Mouse (Mus musculus) liver, embryonic 15.5 days (tissue): ENCODE measurements at regions not wholly inside any gene's neighbourhood (a gene's known extent, or its start where the extent isn't known, plus 50 kb on each side); places are given as distances from the start of the nearest gene placed in this dataset.

Source experiments
- ATAC-seq: fragments of 200-750 bp; cut with Nextera tagmentation; 2 replicates; pipeline ENCODE4 v1.8.0; 2017; ENCODE audit warnings: moderate number of reproducible peaks, mild to moderate bottlenecking, moderate library complexity; ENCODE audit not compliant: insufficient read depth
- H3K27ac ChIP-seq: fragments of 300-500 bp; sonication (generic); replicated peaks from 2 replicates; pipeline ENCODE4 v1.5.1; 2015; ENCODE audit warnings: mild to moderate bottlenecking, inconsistent platforms
- H3K27me3 ChIP-seq: fragments of 300-500 bp; sonication (generic); 2 replicates; pipeline ENCODE4 v1.6.1; 2015; ENCODE audit warnings: mild to moderate bottlenecking, inconsistent platforms
- H3K36me3 ChIP-seq: fragments of 300-500 bp; sonication (generic); replicated peaks from 2 replicates; pipeline ENCODE4 v1.6.1; 2015; ENCODE audit warnings: moderate library complexity, mild to moderate bottlenecking, inconsistent platforms
- H3K4me1 ChIP-seq: fragments of 300-500 bp; sonication (generic); replicated peaks from 2 replicates; pipeline ENCODE4 v1.6.1; 2015; ENCODE audit warnings: inconsistent platforms
- H3K4me2 ChIP-seq: fragments of 300-500 bp; sonication (generic); 2 replicates; pipeline ENCODE4 v1.6.1; 2015; ENCODE audit warnings: moderate library complexity, mild to moderate bottlenecking, inconsistent platforms
- H3K4me3 ChIP-seq: fragments of 300-500 bp; sonication (generic); replicated peaks from 2 replicates; pipeline ENCODE4 v1.5.1; 2015; ENCODE audit warnings: mild to moderate bottlenecking, inconsistent platforms
- H3K9ac ChIP-seq: fragments of 300-500 bp; sonication (generic); 2 replicates; pipeline ENCODE4 v1.6.1; 2015; ENCODE audit warnings: moderate library complexity, mild to moderate bottlenecking, inconsistent platforms
- H3K9me3 ChIP-seq: fragments of 300-500 bp; sonication (generic); replicated peaks from 2 replicates; pipeline ENCODE4 v1.6.1; 2016; ENCODE audit warnings: inconsistent platforms
- WGBS: fragments of 180-500 bp; shearing (Covaris S2); methylation state at CpG from one replicate; pipeline ENCODE4 v1.1.7; 2015; ENCODE audit warnings: mixed read lengths; ENCODE audit not compliant: insufficient replicate concordance; 5-methylcytosine and 5-hydroxymethylcytosine counted together

- no peak for ATAC-seq
Measured at GRCm38 (mm10) chr8:87273328-87273727, 199.1 kb downstream of the Cbln1 start.

GRCm38 (mm10) chr8:87270525-87271187 lies 201.8 kb downstream of the Cbln1 start:
- Histone ChIP-seq H3K4me1 (no peaks in the 10 kb centered on the region), H3K27ac (no peak overlapping the region), H3K9ac (no peak overlapping the region), H3K27me3 (no peaks in the 10 kb centered on the region), H3K4me2 (no peak overlapping the region), H3K4me3 (no peak overlapping the region), H3K36me3 (no peaks in the 10 kb centered on the region), H3K9me3 (no peaks in the 10 kb centered on the region)
- 64% methylated on average over 3 of the region's 3 CpGs for WGBS
- ATAC-seq: no peak

More at GRCm38 (mm10) chr8:87273328-87273727, 199.1 kb downstream of the Cbln1 start:
- Histone ChIP-seq H3K27me3 (no peaks in the 10 kb centered on the region), H3K27ac (no peak overlapping the region), H3K9me3 (no peaks in the 10 kb centered on the region), H3K9ac (no peak overlapping the region), H3K4me3 (no peak overlapping the region), H3K36me3 (no peaks in the 10 kb centered on the region), H3K4me1 (no peaks in the 10 kb centered on the region), H3K4me2 (no peak overlapping the region)
- 53% methylated on average over 6 of the region's 6 CpGs for WGBS

GRCm38 (mm10) chr8:87268159-87268558 lies 204.2 kb downstream of the Cbln1 start:
- Histone ChIP-seq H3K9ac (no peak overlapping the region), H3K36me3 (no peaks in the 10 kb centered on the region), H3K4me3 (no peak overlapping the region), H3K27me3 (no peaks in the 10 kb centered on the region), H3K9me3 (no peaks in the 10 kb centered on the region), H3K27ac (no peak overlapping the region), H3K4me1 (no peaks in the 10 kb centered on the region), H3K4me2 (no peak overlapping the region)
- no peak for ATAC-seq

DNA sequence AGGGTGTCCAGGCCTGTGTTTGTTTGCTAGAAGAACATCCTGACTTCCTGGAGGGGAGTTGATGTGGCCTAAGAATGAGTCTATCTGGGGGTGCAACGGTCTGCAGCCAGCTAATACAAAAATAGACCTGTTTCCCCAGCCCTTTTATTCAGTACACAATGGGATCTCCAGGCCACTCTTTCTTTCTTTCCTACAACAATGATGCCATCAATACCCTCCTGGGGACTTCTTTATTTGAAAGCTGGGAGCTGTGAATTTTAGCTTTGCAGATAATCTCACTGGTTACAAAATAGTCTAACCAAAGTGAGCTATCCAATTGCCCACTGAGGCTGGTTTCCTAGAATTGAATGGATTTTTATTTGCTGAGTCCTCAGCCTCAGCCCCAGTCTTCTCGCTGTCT lies 207.4 kb downstream of the Cbln1 start:
- H3K4me1 ChIP-seq: no peaks in the 10 kb centered on the region
- H3K4me3 ChIP-seq: no peak overlapping the region
- H3K9ac ChIP-seq: no peak overlapping the region
- H3K9me3 ChIP-seq: no peaks in the 10 kb centered on the region
- WGBS: 41% methylated on average over 2 of the region's 2 CpGs
- no peak overlapping the region for H3K27ac ChIP-seq
- no peak overlapping the region for H3K4me2 ChIP-seq
- H3K27me3 ChIP-seq: no peaks in the 10 kb centered on the region
- no peak for ATAC-seq
- H3K36me3 ChIP-seq: no peaks in the 10 kb centered on the region

- no peak overlapping the region for H3K4me2 ChIP-seq
- H3K27me3 ChIP-seq: no peaks in the 10 kb centered on the region
- ATAC-seq: no peak
- H3K9ac ChIP-seq: no peak overlapping the region
- H3K27ac ChIP-seq: no peak overlapping the region
- no peak overlapping the region for H3K4me3 ChIP-seq
- 73% methylated on average over 2 of the region's 2 CpGs for WGBS
- H3K4me1 ChIP-seq: no peaks in the 10 kb centered on the region
- H3K36me3 ChIP-seq: no peaks in the 10 kb centered on the region
- H3K9me3 ChIP-seq: no peaks in the 10 kb centered on the region
Measured at GRCm38 (mm10) chr8:87260305-87260704, 212.1 kb downstream of the Cbln1 start.

DNA sequence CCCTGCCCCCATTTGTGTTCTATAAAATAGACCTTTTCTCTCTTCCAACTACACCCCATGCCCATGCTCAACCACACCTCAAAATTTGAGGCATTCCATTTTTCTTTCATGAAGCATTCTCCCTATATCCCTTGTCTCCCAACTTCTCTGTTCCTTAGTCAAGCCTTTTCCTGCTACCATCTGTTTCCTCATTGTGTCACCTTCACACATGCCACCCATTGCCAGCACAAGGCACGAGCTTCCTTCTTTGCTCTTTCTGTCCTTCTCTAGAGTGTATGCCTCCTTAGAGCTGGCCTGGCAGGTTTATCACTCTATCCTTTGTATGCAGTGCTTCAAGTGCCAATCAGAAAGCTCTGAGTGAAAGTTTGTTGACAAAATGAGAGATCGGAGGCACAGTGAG lies 229.7 kb downstream of the Cbln1 start:
- H3K4me2 ChIP-seq: no peak overlapping the region
- ATAC-seq: no peak
- no peak overlapping the region for H3K9ac ChIP-seq
- H3K9me3 ChIP-seq: no peaks in the 10 kb centered on the region
- no peaks in the 10 kb centered on the region for H3K27me3 ChIP-seq
- H3K36me3 ChIP-seq: no peaks in the 10 kb centered on the region
- no peak overlapping the region for H3K27ac ChIP-seq
- WGBS: 45% methylated on average over 2 of the region's 2 CpGs
- no peaks in the 10 kb centered on the region for H3K4me1 ChIP-seq
- no peak overlapping the region for H3K4me3 ChIP-seq

DNA sequence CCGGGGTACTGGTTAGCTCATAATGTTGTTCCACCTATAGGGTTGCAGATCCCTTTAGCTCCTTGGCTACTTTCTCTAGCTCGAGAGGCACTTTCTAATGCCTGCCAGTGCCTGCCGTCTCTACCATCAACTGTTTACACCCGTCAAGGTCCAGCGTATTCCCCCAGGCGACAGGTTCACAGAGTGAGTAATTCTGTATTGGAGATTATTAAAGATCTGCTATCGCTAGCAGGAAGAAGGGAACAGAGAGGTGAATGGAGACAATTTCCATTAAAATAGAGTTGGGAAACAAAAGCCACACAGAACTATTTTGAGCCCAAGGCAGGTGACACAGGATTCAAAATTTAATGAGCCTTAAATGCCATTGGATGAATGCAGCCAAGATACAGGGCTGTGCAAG lies 235.2 kb downstream of the Cbln1 start:
- 66% methylated on average over 7 of the region's 7 CpGs for WGBS
- no peak overlapping the region for H3K27ac ChIP-seq
- no peaks in the 10 kb centered on the region for H3K36me3 ChIP-seq
- no peaks in the 10 kb centered on the region for H3K27me3 ChIP-seq
- no peak for ATAC-seq
- no peaks in the 10 kb centered on the region for H3K4me1 ChIP-seq
- H3K4me2 ChIP-seq: no peak overlapping the region
- no peaks in the 10 kb centered on the region for H3K9me3 ChIP-seq
- no peak overlapping the region for H3K4me3 ChIP-seq
- no peak overlapping the region for H3K9ac ChIP-seq

DNA sequence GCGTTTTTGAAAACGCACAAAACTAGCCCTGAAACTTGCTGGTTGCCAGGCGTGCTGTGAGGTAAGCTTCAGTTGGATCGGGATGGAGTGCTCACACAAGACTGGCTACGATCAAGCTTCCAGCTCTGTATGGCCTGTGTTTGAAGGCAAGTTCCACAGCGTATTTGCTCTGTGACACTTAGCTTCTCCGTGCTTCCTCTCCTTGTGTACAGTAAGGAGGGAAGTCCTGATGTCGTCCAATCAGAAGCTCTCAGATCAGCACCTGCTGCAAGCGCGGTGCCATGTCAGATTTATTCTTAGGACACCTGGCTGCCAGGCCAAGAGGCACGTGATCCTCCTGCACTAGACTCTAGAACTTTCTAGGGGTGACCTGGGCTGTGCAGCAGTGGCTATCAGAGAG lies 236.0 kb downstream of the Cbln1 start:
- H3K27ac ChIP-seq: no peak overlapping the region
- no peak for ATAC-seq
- H3K9me3 ChIP-seq: no peaks in the 10 kb centered on the region
- no peaks in the 10 kb centered on the region for H3K4me1 ChIP-seq
- 61% methylated on average over 11 of the region's 11 CpGs for WGBS
- no peaks in the 10 kb centered on the region for H3K27me3 ChIP-seq
- H3K36me3 ChIP-seq: no peaks in the 10 kb centered on the region
- no peak overlapping the region for H3K4me2 ChIP-seq
- H3K9ac ChIP-seq: no peak overlapping the region
- H3K4me3 ChIP-seq: no peak overlapping the region

- Histone ChIP-seq H3K27ac (no peak overlapping the region), H3K9ac (no peak overlapping the region), H3K4me2 (no peak overlapping the region), H3K36me3 (no peaks in the 10 kb centered on the region), H3K9me3 (no peaks in the 10 kb centered on the region), H3K4me1 (no peaks in the 10 kb centered on the region), H3K27me3 (no peaks in the 10 kb centered on the region), H3K4me3 (no peak overlapping the region)
- no peak for ATAC-seq
- WGBS: 34% methylated on average over 18 of the region's 18 CpGs
Measured at GRCm38 (mm10) chr8:87235341-87236075, 236.9 kb downstream of the Cbln1 start.

GRCm38 (mm10) chr8:87234336-87234735 lies 238.1 kb downstream of the Cbln1 start:
- Histone ChIP-seq H3K27ac (no peak overlapping the region), H3K9ac (no peak overlapping the region), H3K27me3 (no peaks in the 10 kb centered on the region), H3K4me1 (no peaks in the 10 kb centered on the region), H3K36me3 (no peaks in the 10 kb centered on the region), H3K4me2 (no peak overlapping the region), H3K4me3 (no peak overlapping the region), H3K9me3 (no peaks in the 10 kb centered on the region)
- no peak for ATAC-seq
- WGBS: 62% methylated on average over 5 of the region's 5 CpGs

DNA sequence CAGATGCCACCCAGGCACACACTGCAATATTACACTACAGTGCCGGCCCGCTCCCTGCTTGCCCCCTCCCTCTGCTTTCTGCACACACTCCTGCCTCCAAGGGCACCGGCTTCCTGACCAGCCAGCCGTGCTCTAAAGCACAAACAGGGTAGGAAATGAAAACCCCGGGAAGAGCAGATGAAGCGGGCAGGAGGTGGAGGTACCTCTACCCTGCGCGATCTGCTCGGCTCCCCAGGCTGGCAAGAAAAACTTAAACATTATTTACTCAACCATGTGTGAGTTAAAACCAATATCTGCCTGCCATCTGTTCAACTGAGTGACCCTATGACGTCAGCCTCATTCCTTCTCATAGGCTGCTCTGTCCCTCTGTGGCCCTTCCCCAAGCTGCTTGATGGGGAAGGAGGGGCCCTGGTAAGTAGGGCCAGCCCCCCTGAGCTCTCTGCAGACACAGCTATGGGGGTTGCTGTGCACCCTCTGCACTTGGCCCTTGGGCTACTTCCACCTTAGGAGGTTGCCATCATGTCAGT lies 238.5 kb downstream of the Cbln1 start:
- ATAC-seq: no peak
- no peak overlapping the region for H3K9ac ChIP-seq
- no peaks in the 10 kb centered on the region for H3K36me3 ChIP-seq
- no peaks in the 10 kb centered on the region for H3K27me3 ChIP-seq
- H3K4me3 ChIP-seq: no peak overlapping the region
- H3K4me2 ChIP-seq: no peak overlapping the region
- no peaks in the 10 kb centered on the region for H3K9me3 ChIP-seq
- H3K27ac ChIP-seq: no peak overlapping the region
- H3K4me1 ChIP-seq: no peaks in the 10 kb centered on the region
- WGBS: 57% methylated on average over 10 of the region's 10 CpGs
